In genomic region chr11:120518558-120518957, GRCm38 (mm10) we compare ENCODE assay signal across 12 mouse cellular contexts. TPM values are rescaled to one million over a fixed set of nuclear protein-coding genes. Genes with fewer than 3 reads are reported as not detected.
DNase-seq lines count a peak whose midpoint lies in the region; ATAC-seq and TF ChIP-seq lines count a peak whose summit lies in the region.
"Had no signal": no experiment of that assay in that cellular context is flagged by ENCODE, and none has a peak within 500 bp of the region (broad histone marks: within the 10 kb centered on the region; RNA-seq: fewer than 3 reads in every experiment).

No protein-coding gene starts in this region.

- H3K36me3 ChIP-seq in embryonic facial prominence, embryonic 14.5 days (ENCODE audit: control insufficient read depth, insufficient read depth, low read length), result no peaks in the 10 kb centered on the region
- no peaks in the 10 kb centered on the region for H3K36me3 ChIP-seq in embryonic facial prominence, embryonic 10.5 days (replicated peaks)
- H3K36me3 ChIP-seq in lung, embryonic 16.5 days (ENCODE audit: control insufficient read depth, insufficient read depth, low read length), result no peaks in the 10 kb centered on the region
- no peaks in the 10 kb centered on the region for H3K36me3 ChIP-seq in liver, embryonic 13.5 days
- no peaks in the 10 kb centered on the region for H3K36me3 ChIP-seq in stomach, postnatal 0 days (ENCODE audit: control insufficient read depth, insufficient read depth, low read length)
- H3K36me3 ChIP-seq in forebrain, postnatal 0 days (ENCODE audit: insufficient read depth), result no peaks in the 10 kb centered on the region

- no peak overlapping the region for H3K4me3 ChIP-seq in embryonic facial prominence, embryonic 14.5 days (ENCODE audit: low read depth, low read length)
- H3K4me3 ChIP-seq in embryonic facial prominence, embryonic 10.5 days, result no peak overlapping the region
- H3K4me3 ChIP-seq in lung, embryonic 16.5 days (ENCODE audit: low read length), result no peak overlapping the region
- no peak overlapping the region for H3K4me3 ChIP-seq in lung, adult 2 months (replicated peaks; ENCODE audit: extremely low read depth, low read depth, low read length)
- no peak overlapping the region for H3K4me3 ChIP-seq in liver, embryonic 13.5 days (replicated peaks)
- no peak overlapping the region for H3K4me3 ChIP-seq in stomach, postnatal 0 days (ENCODE audit: low read depth, low read length)
- H3K4me3 ChIP-seq in forebrain, postnatal 0 days (ENCODE audit: low read depth, low read length), result no peak overlapping the region

- TF ChIP-seq POLR2A in lung, adult 2 months (IDR thresholded peaks at IDR 0.05; ENCODE audit: borderline replicate concordance, extremely low read depth, low read depth, low read length), result no peak

- 0 out of 2 replicates have a peak, but pooled peaks have one; percentile 19 for ATAC-seq in embryonic facial prominence, embryonic 14.5 days (ENCODE audit: low read depth)
- peak; percentile 26; the same call in 1 of the 2 replicates for ATAC-seq in lung, embryonic 16.5 days (ENCODE audit: low read depth)
- ATAC-seq in liver, embryonic 13.5 days (ENCODE audit: low read depth), result 0 out of 2 replicates have a peak, but pooled peaks have one; percentile 10
- peak; percentile 66 for ATAC-seq in stomach, postnatal 0 days (ENCODE audit: low FRiP score, low TSS enrichment)
- ATAC-seq in forebrain, postnatal 0 days, result no peak

- 60% methylated on average over 6 of the region's 6 CpGs for WGBS in embryonic facial prominence, embryonic 14.5 days
- WGBS in embryonic facial prominence, embryonic 10.5 days, result 76% methylated on average over 6 of the region's 6 CpGs
- WGBS in lung, embryonic 16.5 days, result 47% methylated on average over 6 of the region's 6 CpGs
- 40% methylated on average over 6 of the region's 6 CpGs for WGBS in lung, adult 2 months
- WGBS in liver, embryonic 13.5 days (ENCODE audit: insufficient replicate concordance), result 44% methylated on average over 6 of the region's 6 CpGs
- WGBS in stomach, postnatal 0 days, result 29% methylated on average over 6 of the region's 6 CpGs
- 72% methylated on average over 6 of the region's 6 CpGs for WGBS in forebrain, postnatal 0 days

- no peak overlapping the region for H3K4me2 ChIP-seq in embryonic facial prominence, embryonic 14.5 days (ENCODE audit: low read depth, low read length)
- H3K4me2 ChIP-seq in lung, embryonic 16.5 days (ENCODE audit: low read depth, low read length), result no peak overlapping the region
- H3K4me2 ChIP-seq in liver, embryonic 13.5 days, result no peak overlapping the region
- H3K4me2 ChIP-seq in stomach, postnatal 0 days (replicated peaks; ENCODE audit: low read depth), result 0 out of 2 replicates have a peak overlapping the region, but pooled peaks have one; percentile 4
- H3K4me2 ChIP-seq in forebrain, postnatal 0 days (ENCODE audit: low read depth), result no peak overlapping the region

- H3K9ac ChIP-seq in embryonic facial prominence, embryonic 14.5 days (ENCODE audit: low read depth, low read length), result no peak overlapping the region
- H3K9ac ChIP-seq in lung, embryonic 16.5 days (ENCODE audit: low read length), result no peak overlapping the region
- H3K9ac ChIP-seq in liver, embryonic 13.5 days, result no peak overlapping the region; the same call in 1 of the 2 replicates
- H3K9ac ChIP-seq in stomach, postnatal 0 days (ENCODE audit: low read length), result no peak overlapping the region
- no peak overlapping the region for H3K9ac ChIP-seq in forebrain, postnatal 0 days

- no peak for TF ChIP-seq CTCF in lung, adult 2 months (IDR thresholded peaks at IDR 0.05; ENCODE audit: insufficient read depth, low read length)
- no peak for TF ChIP-seq CTCF in stomach, postnatal 0 days (IDR thresholded peaks at IDR 0.05; ENCODE audit: low read depth)
- no peak for TF ChIP-seq CTCF in forebrain, postnatal 0 days (IDR thresholded peaks at IDR 0.05; ENCODE audit: low read depth)

- TF ChIP-seq EP300 in stomach, postnatal 0 days (optimal IDR thresholded peaks at IDR 0.05), result no peak

- peak overlapping the region; percentile 33; the same call in 1 of the 2 replicates for H3K27ac ChIP-seq in embryonic facial prominence, embryonic 14.5 days (replicated peaks; ENCODE audit: low read depth, low read length)
- no peak overlapping the region for H3K27ac ChIP-seq in embryonic facial prominence, embryonic 10.5 days (replicated peaks)
- H3K27ac ChIP-seq in lung, embryonic 16.5 days (ENCODE audit: low read length), result peak overlapping the region; percentile 35
- H3K27ac ChIP-seq in liver, embryonic 13.5 days, result 0 out of 2 replicates have a peak overlapping the region, but pooled peaks have one; percentile 10
- H3K27ac ChIP-seq in stomach, postnatal 0 days (replicated peaks), result peak overlapping the region; percentile 82
- H3K27ac ChIP-seq in forebrain, postnatal 0 days (ENCODE audit: low read depth, low read length), result no peak overlapping the region
- H3K27ac ChIP-seq: kidney, postnatal 0 days had no signal

- no peaks in the 10 kb centered on the region for H3K9me3 ChIP-seq in embryonic facial prominence, embryonic 14.5 days (ENCODE audit: control insufficient read depth, low read length)
- no peaks in the 10 kb centered on the region for H3K9me3 ChIP-seq in embryonic facial prominence, embryonic 10.5 days
- H3K9me3 ChIP-seq in lung, embryonic 16.5 days (ENCODE audit: control insufficient read depth, low read length), result no peaks in the 10 kb centered on the region
- no peaks in the 10 kb centered on the region for H3K9me3 ChIP-seq in liver, embryonic 13.5 days (replicated peaks)
- no peaks in the 10 kb centered on the region for H3K9me3 ChIP-seq in stomach, postnatal 0 days (ENCODE audit: control insufficient read depth, low read length)
- no peaks in the 10 kb centered on the region for H3K9me3 ChIP-seq in forebrain, postnatal 0 days (ENCODE audit: low read length)

- intact Hi-C loops in left cerebral cortex, postnatal 4 days (cut with DNase I), result loop anchor here (5.0 kb wide), 1 partner anchor 49 kb away; no protein-coding TSS in a partner anchor

- no peaks in the 10 kb centered on the region; the same call in 1 of the 2 replicates for H3K4me1 ChIP-seq in embryonic facial prominence, embryonic 14.5 days (ENCODE audit: control insufficient read depth, insufficient read depth, low read length)
- peaks cover 15% of the 10 kb centered on the region for H3K4me1 ChIP-seq in embryonic facial prominence, embryonic 10.5 days
- peaks cover 13% of the 10 kb centered on the region for H3K4me1 ChIP-seq in lung, embryonic 16.5 days (replicated peaks; ENCODE audit: control insufficient read depth, insufficient read depth, low read length)
- peaks cover 4% of the 10 kb centered on the region for H3K4me1 ChIP-seq in lung, adult 2 months (ENCODE audit: control insufficient read depth, insufficient read depth, low read length)
- H3K4me1 ChIP-seq in liver, embryonic 13.5 days (replicated peaks), result peaks cover 56% of the 10 kb centered on the region
- no peaks in the 10 kb centered on the region for H3K4me1 ChIP-seq in stomach, postnatal 0 days (replicated peaks; ENCODE audit: control insufficient read depth, insufficient read depth)
- no peaks in the 10 kb centered on the region for H3K4me1 ChIP-seq in forebrain, postnatal 0 days (ENCODE audit: insufficient read depth)

- DNase-seq in embryonic facial prominence, embryonic 14.5 days (ENCODE audit: low spot score), result peak; percentile 51
- DNase-seq in embryonic facial prominence, embryonic 10.5 days (ENCODE audit: low spot score), result no peak
- no peak for DNase-seq in lung, adult 2 months
- no peak for DNase-seq in liver, embryonic 13.5 days
- DNase-seq in stomach, postnatal 0 days (ENCODE audit: low spot score), result peak; percentile 89
- no peak for DNase-seq in left cerebral cortex, postnatal 4 days
- DNase-seq in forebrain, postnatal 0 days, result no peak
- DNase-seq: gastrocnemius, postnatal 10 days had no signal

- H3K27me3 ChIP-seq in embryonic facial prominence, embryonic 14.5 days (replicated peaks; ENCODE audit: control insufficient read depth, insufficient read depth, low read length), result no peaks in the 10 kb centered on the region
- no peaks in the 10 kb centered on the region for H3K27me3 ChIP-seq in embryonic facial prominence, embryonic 10.5 days (replicated peaks; ENCODE audit: low read depth, poor library complexity, severe bottlenecking)
- H3K27me3 ChIP-seq in lung, embryonic 16.5 days (ENCODE audit: control insufficient read depth, insufficient read depth, low read depth, low read length), result no peaks in the 10 kb centered on the region; the same call in 1 of the 2 replicates
- no peaks in the 10 kb centered on the region for H3K27me3 ChIP-seq in liver, embryonic 13.5 days
- no peaks in the 10 kb centered on the region for H3K27me3 ChIP-seq in stomach, postnatal 0 days (ENCODE audit: control insufficient read depth, insufficient read depth, low read length)
- H3K27me3 ChIP-seq in forebrain, postnatal 0 days (ENCODE audit: insufficient read depth, low read length), result no peaks in the 10 kb centered on the region

RNA-seq across cellular contexts. Expression of gene Gcgr, which starts 11.9 kb away (rescaled TPM):
- 1.0 and 1.4 TPM in 2 replicates for polyA plus RNA-seq in embryonic facial prominence, embryonic 14.5 days (2014; fragmentation: Nextera tagmentation; extraction: Ambion mirVana)
- polyA plus RNA-seq in embryonic facial prominence, embryonic 10.5 days (2016; fragmentation: Nextera tagmentation; extraction: Ambion mirVana), result 0.33 and 0.62 TPM in 2 replicates
- 1.4 and 1.7 TPM in 2 replicates for polyA plus RNA-seq in lung, embryonic 16.5 days (2015; fragmentation: Nextera tagmentation; extraction: Ambion mirVana)
- polyA plus RNA-seq in lung, adult 2 months (2012; rRNA removed), result 0.86 and 1.0 TPM in 2 replicates
- 10.0 and 10.7 TPM in 2 replicates for polyA plus RNA-seq in liver, embryonic 13.5 days (2015; fragmentation: Nextera tagmentation; extraction: Ambion mirVana)
- 3.5 and 5.8 TPM in 2 replicates for polyA plus RNA-seq in stomach, postnatal 0 days (2015; fragmentation: Nextera tagmentation; extraction: Ambion mirVana)
- under 1 TPM in 1 of 2 experiments, not detected in 1; 0.18 TPM for total RNA-seq in left cerebral cortex, postnatal 4 days (2021)
- total RNA-seq in forebrain, postnatal 0 days (2014; rRNA removed), result not detected in 2 replicates
- 0.09 and 0.22 TPM in 2 replicates for polyA plus RNA-seq in forebrain, postnatal 0 days (2015; fragmentation: Nextera tagmentation; extraction: Ambion mirVana)

RNA-seq across cellular contexts. Expression of gene Slc25a10, which starts 26.9 kb away (rescaled TPM):
- polyA plus RNA-seq in embryonic facial prominence, embryonic 14.5 days (2014; fragmentation: Nextera tagmentation; extraction: Ambion mirVana), result 47.6 and 53.1 TPM in 2 replicates
- polyA plus RNA-seq in embryonic facial prominence, embryonic 10.5 days (2016; fragmentation: Nextera tagmentation; extraction: Ambion mirVana), result 68.6 and 69.4 TPM in 2 replicates
- polyA plus RNA-seq in lung, embryonic 16.5 days (2015; fragmentation: Nextera tagmentation; extraction: Ambion mirVana), result 72.5 and 73.8 TPM in 2 replicates
- polyA plus RNA-seq in lung, adult 2 months (2012; rRNA removed), result 157 and 174 TPM in 2 replicates
- polyA plus RNA-seq in liver, embryonic 13.5 days (2015; fragmentation: Nextera tagmentation; extraction: Ambion mirVana), result 42.2 and 44.1 TPM in 2 replicates
- polyA plus RNA-seq in stomach, postnatal 0 days (2015; fragmentation: Nextera tagmentation; extraction: Ambion mirVana), result 86.1 and 94.0 TPM in 2 replicates
- total RNA-seq in left cerebral cortex, postnatal 4 days (2021), result 10 to 100 TPM; 27.2 to 27.6 TPM
- 20.9 and 22.8 TPM in 2 replicates for total RNA-seq in forebrain, postnatal 0 days (2014; rRNA removed)
- 20.5 and 21.1 TPM in 2 replicates for polyA plus RNA-seq in forebrain, postnatal 0 days (2015; fragmentation: Nextera tagmentation; extraction: Ambion mirVana)

RNA-seq across cellular contexts. Expression of gene Mcrip1, which starts 31.0 kb away (rescaled TPM):
- polyA plus RNA-seq in embryonic facial prominence, embryonic 14.5 days (2014; fragmentation: Nextera tagmentation; extraction: Ambion mirVana), result 238 and 253 TPM in 2 replicates
- polyA plus RNA-seq in embryonic facial prominence, embryonic 10.5 days (2016; fragmentation: Nextera tagmentation; extraction: Ambion mirVana), result 201 and 221 TPM in 2 replicates
- polyA plus RNA-seq in lung, embryonic 16.5 days (2015; fragmentation: Nextera tagmentation; extraction: Ambion mirVana), result 184 and 200 TPM in 2 replicates
- polyA plus RNA-seq in lung, adult 2 months (2012; rRNA removed), result 133 and 168 TPM in 2 replicates
- polyA plus RNA-seq in liver, embryonic 13.5 days (2015; fragmentation: Nextera tagmentation; extraction: Ambion mirVana), result 45.7 and 46.9 TPM in 2 replicates
- 113 and 115 TPM in 2 replicates for polyA plus RNA-seq in stomach, postnatal 0 days (2015; fragmentation: Nextera tagmentation; extraction: Ambion mirVana)
- total RNA-seq in left cerebral cortex, postnatal 4 days (2021), result 100 to 1,000 TPM; 105 to 113 TPM
- 103 and 105 TPM in 2 replicates for total RNA-seq in forebrain, postnatal 0 days (2014; rRNA removed)
- 261 and 275 TPM in 2 replicates for polyA plus RNA-seq in forebrain, postnatal 0 days (2015; fragmentation: Nextera tagmentation; extraction: Ambion mirVana)

RNA-seq across cellular contexts. Expression of gene Ppp1r27, which starts 32.4 kb away (rescaled TPM):
- 9.6 and 9.7 TPM in 2 replicates for polyA plus RNA-seq in embryonic facial prominence, embryonic 14.5 days (2014; fragmentation: Nextera tagmentation; extraction: Ambion mirVana)
- not detected in 2 replicates for polyA plus RNA-seq in embryonic facial prominence, embryonic 10.5 days (2016; fragmentation: Nextera tagmentation; extraction: Ambion mirVana)
- polyA plus RNA-seq in lung, embryonic 16.5 days (2015; fragmentation: Nextera tagmentation; extraction: Ambion mirVana), result 0.95 and 2.6 TPM in 2 replicates
- polyA plus RNA-seq in lung, adult 2 months (2012; rRNA removed), result 3.3 TPM in 1 of 2 replicates, not detected in the other
- polyA plus RNA-seq in liver, embryonic 13.5 days (2015; fragmentation: Nextera tagmentation; extraction: Ambion mirVana), result 0.22 TPM in 1 of 2 replicates, not detected in the other
- polyA plus RNA-seq in stomach, postnatal 0 days (2015; fragmentation: Nextera tagmentation; extraction: Ambion mirVana), result not detected in 2 replicates
- not detected for total RNA-seq in left cerebral cortex, postnatal 4 days (2021)
- not detected in 2 replicates for total RNA-seq in forebrain, postnatal 0 days (2014; rRNA removed)
- not detected in 2 replicates for polyA plus RNA-seq in forebrain, postnatal 0 days (2015; fragmentation: Nextera tagmentation; extraction: Ambion mirVana)
- total RNA-seq: ES-E14 had no signal
- polyA plus RNA-seq: hindbrain, embryonic 11.5 days had no signal

RNA-seq across cellular contexts. Expression of gene Mrpl12, which starts 34.1 kb away (rescaled TPM):
- polyA plus RNA-seq in embryonic facial prominence, embryonic 14.5 days (2014; fragmentation: Nextera tagmentation; extraction: Ambion mirVana), result 135 and 148 TPM in 2 replicates
- polyA plus RNA-seq in embryonic facial prominence, embryonic 10.5 days (2016; fragmentation: Nextera tagmentation; extraction: Ambion mirVana), result 206 and 216 TPM in 2 replicates
- polyA plus RNA-seq in lung, embryonic 16.5 days (2015; fragmentation: Nextera tagmentation; extraction: Ambion mirVana), result 113 and 117 TPM in 2 replicates
- polyA plus RNA-seq in lung, adult 2 months (2012; rRNA removed), result 48.0 and 51.4 TPM in 2 replicates
- polyA plus RNA-seq in liver, embryonic 13.5 days (2015; fragmentation: Nextera tagmentation; extraction: Ambion mirVana), result 142 and 150 TPM in 2 replicates
- 133 and 134 TPM in 2 replicates for polyA plus RNA-seq in stomach, postnatal 0 days (2015; fragmentation: Nextera tagmentation; extraction: Ambion mirVana)
- total RNA-seq in left cerebral cortex, postnatal 4 days (2021), result 10 to 100 TPM; 74.4 to 74.5 TPM
- total RNA-seq in forebrain, postnatal 0 days (2014; rRNA removed), result 42.6 and 49.9 TPM in 2 replicates
- 143 and 179 TPM in 2 replicates for polyA plus RNA-seq in forebrain, postnatal 0 days (2015; fragmentation: Nextera tagmentation; extraction: Ambion mirVana)

Comparison
In these comparisons a context has a peak if more than half of its experiments do, and no peak if none do; other contexts are left out.
1. DNase-seq: peak in embryonic facial prominence, embryonic 14.5 days (single experiment) and stomach, postnatal 0 days (single experiment); none in embryonic facial prominence, embryonic 10.5 days (single experiment), lung, adult 2 months (single experiment), liver, embryonic 13.5 days (single experiment), left cerebral cortex, postnatal 4 days (single experiment) and forebrain, postnatal 0 days (single experiment).
2. H3K27ac ChIP-seq: peak in embryonic facial prominence, embryonic 14.5 days (single experiment), lung, embryonic 16.5 days (single experiment), liver, embryonic 13.5 days (single experiment) and stomach, postnatal 0 days (single experiment); none in embryonic facial prominence, embryonic 10.5 days (single experiment) and forebrain, postnatal 0 days (single experiment).